Mouse (Mus musculus) cortical plate, adult 2 months (tissue): ENCODE measurements around the gene Fam19a2. TPM values are rescaled to one million over a fixed set of nuclear protein-coding genes. Genes with fewer than 3 reads are reported as not detected.

ENCODE experiments used
- H3K27ac ChIP-seq: fragments of 200-500 bp; 2 replicates; pipeline ENCODE4 v1.5.1; 2012; ENCODE audit warnings: low read length, control low read depth, inconsistent platforms; ENCODE audit not compliant: insufficient read depth
- H3K4me1 ChIP-seq: fragments of 200-500 bp; 2 replicates; pipeline ENCODE4 v1.6.1; 2011; ENCODE audit warnings: low read length; ENCODE audit not compliant: control insufficient read depth, insufficient read depth
- H3K4me3 ChIP-seq: fragments of 200-500 bp; 2 replicates; pipeline ENCODE4 v1.5.1; 2011; ENCODE audit warnings: mild to moderate bottlenecking, low read length, control low read depth; ENCODE audit not compliant: insufficient read depth
- CTCF ChIP-seq: fragments of 200-500 bp; IDR thresholded peaks from 2 replicates; pipeline ENCODE4 v1.5.1; 2011; ENCODE audit warnings: mild to moderate bottlenecking, control low read depth, low read length; ENCODE audit not compliant: insufficient read depth; ENCODE audit errors: extremely low read depth
- POLR2A ChIP-seq: fragments of 200-500 bp; IDR thresholded peaks from 2 replicates; pipeline ENCODE4 v1.6.1; 2011; ENCODE audit warnings: mild to moderate bottlenecking, low read length, control low read depth; ENCODE audit not compliant: insufficient read depth; ENCODE audit errors: extremely low read depth
- polyA plus RNA-seq: library from polyadenylated mRNA; depleted of rRNA; stranded (reverse); fragments of >200 nt; gene quantifications from 2 replicates; pipeline ENCODE4 v1.2.3, GENCODE M21; 2012; rRNA removed

Gene Fam19a2
- polyA plus RNA-seq, 1 experiment, result 30.0 TPM

DNA sequence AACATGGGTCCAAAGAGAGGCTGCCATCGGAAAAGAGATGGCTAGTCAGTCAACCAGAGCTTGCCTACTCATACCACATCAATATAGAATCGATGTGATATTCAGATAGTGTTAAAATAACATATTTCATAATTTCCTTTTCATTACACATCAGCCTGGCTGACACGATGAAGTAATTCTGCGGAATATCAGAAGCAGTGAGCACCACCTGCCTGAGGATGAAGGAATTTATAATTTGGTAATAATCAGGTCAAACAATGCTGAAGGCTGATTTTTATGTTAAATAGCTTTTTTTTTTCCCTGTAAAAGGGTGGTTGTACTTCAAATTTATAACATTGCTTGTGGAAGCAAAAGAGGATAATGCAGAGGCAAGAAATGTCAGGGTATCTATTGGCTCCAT is 490.2 kb downstream of the Fam19a2 start:
- H3K4me1 ChIP-seq, result no peaks in the 10 kb centered on the region; the same call in 1 of the 2 replicates
- H3K27ac ChIP-seq, result no peak overlapping the region
- H3K4me3 ChIP-seq, result no peak overlapping the region
- TF ChIP-seq POLR2A, result no peak

DNA sequence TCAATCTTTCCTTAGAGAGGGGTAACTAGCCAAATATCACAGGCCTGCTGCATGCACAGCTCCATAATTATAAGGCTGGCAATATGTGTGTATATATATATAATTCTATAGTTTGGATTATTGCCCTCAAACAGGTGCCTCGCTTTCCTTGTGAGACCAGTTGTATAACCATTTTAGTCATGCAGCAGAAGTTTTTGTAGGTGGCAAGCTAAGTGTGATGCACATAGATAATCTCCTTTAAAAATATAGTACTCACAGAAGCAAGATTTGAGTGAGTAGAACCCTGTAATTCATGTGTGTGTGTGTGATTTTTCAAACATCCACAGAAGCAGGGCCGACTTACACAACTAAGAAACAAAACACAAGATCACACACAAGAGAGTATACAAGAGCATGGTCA is 525.6 kb downstream of the Fam19a2 start:
- Histone ChIP-seq H3K4me3 (no peak overlapping the region), H3K4me1 (no peaks in the 10 kb centered on the region; the same call in 1 of the 2 replicates), H3K27ac (no peak overlapping the region)
- TF ChIP-seq POLR2A, result no peak
- TF ChIP-seq CTCF, result no peak

Other genes starting within 250 kb of the Fam19a2 start
- gene Mon2, start 187.5 kb upstream of the Fam19a2 start, polyA plus RNA-seq, result 53.6 and 57.9 TPM in 2 replicates
- gene Usp15, start 67.0 kb upstream of the Fam19a2 start, polyA plus RNA-seq, result 51.8 and 51.9 TPM in 2 replicates